Mouse (Mus musculus) WW6 (cell line): ENCODE measurements around the gene Dcaf11.

Experiments
- DNase-seq: peaks from one replicate; pipeline ENCODE4 v3.0.0-alpha.2; 2013; ENCODE audit warnings: low read depth, low spot score

Dcaf11 gene

GRCm38 (mm10) chr14:55616844-55617243, 57.0 kb downstream of the Dcaf11 start:
- DNase-seq, result no peak

- DNase-seq, result peak; percentile 80
Measured at GRCm38 (mm10) chr14:55617822-55618221, 58.0 kb downstream of the Dcaf11 start, which contains the start of gene Rec8. Rec8 (plus strand) TSS chr14:55618037.

DNA sequence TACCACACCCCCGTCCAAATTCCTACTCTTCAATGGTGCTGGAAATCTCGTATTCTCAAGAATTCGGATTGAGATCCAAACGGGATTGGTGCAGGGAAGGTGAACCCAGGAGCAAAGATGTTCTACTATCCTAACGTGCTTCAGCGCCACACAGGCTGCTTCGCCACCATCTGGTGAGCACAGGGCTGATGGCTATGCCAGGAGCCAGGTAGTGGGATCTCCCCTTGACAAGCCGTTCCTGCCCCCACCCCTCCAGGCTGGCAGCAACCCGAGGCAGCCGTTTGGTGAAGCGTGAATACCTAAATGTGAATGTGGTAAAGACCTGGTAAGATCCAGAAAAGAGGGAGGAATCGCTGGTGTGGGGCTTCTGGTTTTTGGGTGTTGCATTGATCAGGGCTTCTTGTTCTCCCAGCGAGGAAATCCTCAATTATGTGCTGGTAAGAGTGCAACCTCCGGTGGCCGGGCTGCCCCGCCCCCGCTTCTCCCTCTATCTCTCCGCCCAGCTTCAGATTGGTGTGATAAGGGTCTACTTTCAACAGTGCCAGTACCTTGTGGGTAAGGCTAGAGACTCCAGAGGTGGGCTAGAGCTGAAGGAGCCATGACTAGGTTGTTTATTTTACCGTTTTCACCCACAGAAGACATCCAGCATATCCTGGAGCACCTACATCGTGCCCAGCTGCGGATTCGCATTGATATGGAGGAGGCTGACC, 58.8 kb downstream of the Dcaf11 start:
- DNase-seq, result no peak
